Mouse (Mus musculus) liver, adult (tissue): ENCODE measurements around the gene Napsa.

Experiments
- GATA4 ChIP-seq: IDR thresholded peaks from 2 replicates; pipeline ENCODE4 v1.6.1; 2014; ENCODE audit warnings: mild to moderate bottlenecking, low read length; ENCODE audit not compliant: insufficient replicate concordance

Napsa gene

DNA sequence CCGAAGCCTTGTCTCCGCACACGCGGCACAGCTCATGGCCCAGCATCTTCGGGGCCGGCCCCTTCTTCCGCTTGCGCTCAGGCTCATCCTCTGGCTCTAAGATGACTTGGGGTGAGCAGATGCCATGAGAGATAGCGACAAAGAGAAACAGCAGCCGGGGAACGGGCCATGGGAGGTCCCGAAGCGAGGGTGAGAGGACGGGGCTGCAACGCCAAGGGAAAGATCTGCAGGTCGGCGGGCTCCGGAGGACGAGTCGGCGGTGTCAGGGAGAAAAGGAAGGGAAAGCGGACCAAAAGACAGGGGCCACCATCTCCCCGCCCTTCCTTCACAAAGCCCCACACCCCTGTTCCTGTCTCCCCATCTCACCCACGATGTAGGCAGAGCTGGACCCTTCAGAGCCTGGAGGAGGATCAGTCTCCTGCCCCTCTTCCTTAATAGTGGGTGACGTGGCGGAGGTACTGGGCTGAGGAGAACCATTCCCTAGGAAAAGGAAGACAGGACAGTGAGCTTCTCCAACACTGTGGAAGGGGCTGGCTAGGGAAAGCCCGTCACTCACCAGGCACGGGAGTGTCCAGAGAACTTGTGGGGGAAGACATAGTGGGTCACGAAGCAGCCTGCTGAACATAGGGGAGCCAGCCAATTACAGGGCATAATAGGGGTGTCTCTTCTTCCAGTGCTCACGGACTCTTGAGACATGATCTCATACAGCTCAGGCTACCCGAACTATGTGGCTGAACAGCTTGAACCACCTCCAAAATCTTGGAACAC lies 19.9 kb upstream of the Napsa start:
- no peak for TF ChIP-seq GATA4

- no peak for TF ChIP-seq GATA4
These were observed 18.9 kb upstream of the Napsa start for GRCm38 (mm10) chr7:44553196-44553764.

- no peak for TF ChIP-seq GATA4
These were observed 18.4 kb upstream of the Napsa start, which contains the start of gene Nr1h2 for GRCm38 (mm10) chr7:44553826-44554225. Gene Nr1h2 (minus strand): TSS chr7:44553951.

- no peak for TF ChIP-seq GATA4
These were observed 14.6 kb upstream of the Napsa start for GRCm38 (mm10) chr7:44557629-44558028.

DNA sequence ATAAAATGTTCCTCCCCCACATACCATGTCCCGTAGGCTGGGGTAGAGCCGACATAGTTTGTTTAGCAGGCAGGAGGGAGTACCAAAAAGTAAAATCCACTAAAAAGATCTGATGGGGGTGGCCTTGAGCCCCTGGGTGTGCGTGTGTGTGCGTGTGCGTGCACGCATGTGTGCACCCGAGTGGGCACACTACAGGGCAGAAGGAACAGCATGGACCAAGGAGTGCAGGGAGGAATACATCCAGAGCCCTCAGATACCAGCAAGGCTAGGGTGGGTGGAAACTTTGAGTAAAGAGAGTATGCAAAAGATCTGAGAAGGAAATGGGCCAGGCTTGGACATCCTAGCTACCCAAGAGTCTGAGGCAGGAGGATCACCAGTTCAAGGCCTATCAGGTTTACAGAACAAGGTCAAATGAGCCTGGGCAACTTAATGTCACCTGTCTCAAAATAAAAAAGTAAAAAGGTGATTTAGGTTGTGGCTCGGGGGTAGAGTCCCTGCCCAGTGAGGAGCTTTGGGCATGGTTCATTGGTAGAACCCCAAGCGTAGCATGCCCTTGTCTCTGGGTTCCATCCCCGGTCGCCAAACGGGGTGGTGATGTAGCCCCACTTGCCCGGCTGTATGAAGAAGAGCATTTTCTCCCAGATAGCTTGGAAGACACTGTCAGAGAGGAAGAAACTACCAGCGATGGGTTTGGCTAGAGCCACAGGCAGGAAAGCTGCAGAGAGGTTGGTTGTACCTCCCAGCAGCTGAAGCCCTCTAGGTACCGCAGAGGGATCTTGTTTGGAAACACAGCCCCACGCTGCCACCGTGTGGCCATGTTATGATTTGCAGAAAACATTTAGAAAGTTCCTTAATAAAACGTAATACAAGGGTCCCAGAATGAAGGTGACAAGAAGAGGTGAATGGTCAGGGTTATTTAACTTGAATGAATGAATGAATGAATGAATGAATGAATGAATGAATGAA lies 11.5 kb upstream of the Napsa start:
- no peak for TF ChIP-seq GATA4

- no peak for TF ChIP-seq GATA4
These were observed 8.9 kb upstream of the Napsa start for GRCm38 (mm10) chr7:44563284-44563683.

- no peak for TF ChIP-seq GATA4
These were observed 7.7 kb upstream of the Napsa start for GRCm38 (mm10) chr7:44564486-44564885.

GRCm38 (mm10) chr7:44565414-44565813 lies 6.8 kb upstream of the Napsa start:
- no peak for TF ChIP-seq GATA4

DNA sequence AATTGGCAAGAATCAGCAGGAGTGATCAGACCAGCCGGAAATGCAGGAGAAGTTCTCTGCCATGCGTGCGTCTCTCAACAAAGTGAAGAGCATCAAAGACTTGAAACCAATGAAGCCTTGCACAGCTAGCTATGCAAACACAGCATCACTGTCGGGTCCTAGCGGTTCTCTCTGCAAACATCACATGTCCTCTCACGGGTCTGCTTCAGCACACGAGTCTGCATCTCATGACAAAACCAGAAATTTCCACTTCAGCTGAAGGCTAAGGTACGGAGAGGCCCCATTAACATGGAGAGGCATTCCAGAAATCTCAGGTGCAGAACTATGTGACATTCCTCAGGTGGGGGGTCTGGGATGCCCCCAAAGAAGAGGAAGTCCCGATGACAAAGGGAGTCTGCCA lies 3.4 kb upstream of the Napsa start:
- no peak for TF ChIP-seq GATA4

DNA sequence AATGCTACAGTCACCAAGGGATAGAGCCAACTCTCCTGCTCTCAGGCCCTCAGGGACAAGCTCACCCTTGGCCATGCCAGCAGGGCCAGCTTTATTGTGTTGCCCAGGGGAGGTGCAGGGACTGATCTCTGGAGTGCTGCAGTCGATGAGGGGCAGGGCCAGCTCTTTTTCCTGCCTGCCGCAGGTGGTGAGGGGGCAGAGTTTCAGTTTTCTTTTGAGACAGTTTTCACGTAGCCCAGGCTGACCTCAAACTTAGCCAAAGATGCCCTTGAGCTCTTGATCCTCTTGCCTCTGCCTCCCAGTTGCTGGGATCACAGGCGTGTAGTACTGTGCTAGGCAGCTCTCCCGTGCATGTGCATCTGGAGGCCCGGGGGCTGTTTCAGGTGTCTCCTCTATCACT lies 1.2 kb upstream of the Napsa start:
- no peak for TF ChIP-seq GATA4

DNA sequence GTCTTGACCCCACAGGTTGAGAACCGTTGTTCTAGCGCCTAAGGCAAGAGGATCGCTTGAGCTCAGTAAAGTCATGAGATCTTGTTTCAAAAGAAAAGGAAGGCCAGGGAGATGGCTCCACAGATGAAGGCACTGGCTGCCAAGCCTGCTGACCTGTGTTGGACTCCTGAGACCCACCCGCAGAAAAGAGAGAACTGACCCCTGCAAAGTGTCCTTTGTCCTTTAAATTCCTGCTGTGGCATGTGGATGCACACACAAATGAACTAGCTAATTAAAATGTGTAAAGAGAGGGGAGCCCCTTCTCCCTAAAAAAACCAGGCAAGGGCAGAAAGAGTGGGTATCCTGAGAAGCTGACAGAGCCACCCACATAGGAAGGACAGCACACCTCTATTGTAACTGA lies 369 bp upstream of the Napsa start:
- no peak for TF ChIP-seq GATA4

DNA sequence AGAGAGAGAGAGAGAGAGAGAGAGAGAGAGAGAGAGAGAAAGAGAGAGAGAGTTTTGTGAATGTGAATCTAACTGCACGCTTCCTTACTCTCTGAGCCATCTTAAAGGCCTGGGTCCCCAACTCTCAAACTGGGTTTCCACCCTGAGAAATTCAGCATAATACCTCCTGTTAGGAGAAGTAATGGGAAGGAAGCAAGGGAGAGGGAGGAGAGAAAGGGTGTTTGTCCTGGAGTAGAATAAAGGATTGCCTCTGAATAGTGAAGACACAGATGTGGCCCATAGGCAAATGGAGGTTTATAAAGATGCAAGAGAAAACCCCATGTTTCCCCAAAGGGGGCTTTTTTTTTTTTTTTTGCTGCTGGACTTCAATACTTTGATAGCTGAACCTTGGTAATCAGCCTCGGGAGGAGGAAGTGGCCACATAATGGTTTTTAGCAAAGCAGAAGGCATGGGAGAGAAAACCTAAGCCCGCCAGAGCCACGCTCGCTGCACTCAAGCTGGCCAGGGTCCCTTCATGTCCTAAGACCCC lies 840 bp downstream of the Napsa start:
- no peak for TF ChIP-seq GATA4

DNA sequence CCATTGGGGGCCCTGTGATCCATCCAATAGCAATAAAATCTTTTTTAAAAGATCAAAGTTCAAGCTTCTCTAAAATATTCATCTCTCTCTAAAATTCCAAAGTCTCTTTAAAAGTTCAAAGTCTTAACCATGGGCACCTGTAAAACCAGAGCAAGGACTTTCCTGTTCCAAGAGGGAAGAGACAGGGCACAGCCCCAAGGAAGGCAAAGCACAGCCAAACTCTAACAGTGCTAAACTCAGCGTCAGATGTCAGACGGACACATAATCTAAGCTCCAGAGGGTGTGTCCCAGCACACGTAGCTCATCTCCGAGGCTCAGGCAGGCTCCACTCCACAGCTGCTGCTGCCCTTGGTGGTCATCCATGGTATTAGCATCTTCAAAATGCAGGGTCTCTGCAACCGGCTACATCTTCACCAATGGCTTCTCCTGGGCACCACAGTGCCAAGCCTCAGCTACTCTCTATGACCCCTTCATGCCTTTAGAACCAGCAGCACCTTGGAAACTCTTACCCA lies 4.2 kb downstream of the Napsa start:
- no peak for TF ChIP-seq GATA4

- TF ChIP-seq GATA4, result no peak
These were observed 9.5 kb downstream of the Napsa start for GRCm38 (mm10) chr7:44581637-44582036.

DNA sequence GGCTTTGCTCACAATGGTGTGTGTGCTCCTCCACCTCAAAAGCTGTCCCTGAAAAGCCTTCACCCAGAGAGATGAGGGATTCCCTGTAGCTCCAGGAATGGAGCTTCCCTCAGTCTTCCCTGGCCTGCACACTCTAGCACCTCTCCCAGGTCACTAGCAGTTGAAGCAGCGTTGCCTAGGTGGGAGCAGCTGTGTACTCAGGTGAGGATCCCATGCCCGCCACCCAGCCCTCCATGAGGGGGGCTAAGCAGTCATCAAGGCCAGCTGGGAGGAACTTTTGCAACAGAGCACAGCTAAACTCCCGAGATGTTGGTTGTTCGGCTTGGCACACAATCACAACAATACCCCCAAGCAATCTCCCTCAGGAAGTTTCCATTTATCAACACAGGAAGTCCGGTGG lies 10.5 kb downstream of the Napsa start:
- TF ChIP-seq GATA4, result no peak
